Mouse (Mus musculus) ovary, adult 18-20 months (tissue): ENCODE measurements around the gene Nuak1.
A peak's percentile ranks its signal among the peaks of the same experiment; 100 is the strongest.

ENCODE experiments used
- DNase-seq: peaks from one replicate; pipeline ENCODE4 v3.0.0; 2022; ENCODE audit warnings: low spot score, mixed read lengths

Nuak1 gene

GRCm38 (mm10) chr10:84446661-84447060 lies 6.3 kb upstream of the Nuak1 start:
- DNase-seq: no peak

GRCm38 (mm10) chr10:84444396-84444795 lies 4.0 kb upstream of the Nuak1 start:
- DNase-seq: no peak

DNA sequence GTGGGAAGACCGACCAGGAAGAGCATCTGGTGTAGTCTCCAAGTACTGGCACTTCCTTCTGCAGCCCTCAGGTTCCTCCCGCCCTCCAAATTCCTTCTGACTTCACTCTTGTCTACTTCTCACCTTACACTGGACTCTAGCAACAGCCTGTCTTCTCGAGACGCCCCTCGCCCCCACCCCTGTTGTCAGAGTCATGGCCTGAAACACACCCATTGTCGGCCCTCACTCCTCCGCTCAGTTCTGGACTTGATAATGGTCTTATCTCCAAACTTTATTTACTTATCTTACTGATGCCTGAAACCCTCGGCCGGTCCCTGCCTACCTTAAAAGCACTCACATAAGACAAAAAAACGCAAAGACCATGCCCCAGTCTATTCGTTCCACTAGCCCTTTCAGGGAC lies 1.4 kb upstream of the Nuak1 start:
- DNase-seq: no peak

DNA sequence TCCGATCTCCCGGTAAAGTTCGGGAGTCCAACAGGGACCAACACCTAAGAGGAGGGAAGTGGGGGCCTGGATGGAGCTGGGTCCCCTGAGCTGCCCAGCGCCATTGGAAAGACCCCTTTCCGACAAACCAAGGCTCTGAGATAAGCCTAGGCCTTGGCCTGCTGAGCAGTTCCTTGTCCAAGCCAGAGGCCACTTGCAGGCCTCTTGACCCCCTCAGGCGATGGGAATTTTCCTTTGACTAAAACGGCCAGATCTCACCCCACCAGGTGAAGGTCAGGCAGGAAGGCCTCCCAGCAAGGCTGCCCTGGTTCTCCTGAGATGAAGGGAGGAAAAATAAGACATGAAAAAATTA lies 1.0 kb upstream of the Nuak1 start:
- no peak for DNase-seq

GRCm38 (mm10) chr10:84440181-84440540 lies 236 bp downstream of the Nuak1 start:
- DNase-seq: no peak

DNA sequence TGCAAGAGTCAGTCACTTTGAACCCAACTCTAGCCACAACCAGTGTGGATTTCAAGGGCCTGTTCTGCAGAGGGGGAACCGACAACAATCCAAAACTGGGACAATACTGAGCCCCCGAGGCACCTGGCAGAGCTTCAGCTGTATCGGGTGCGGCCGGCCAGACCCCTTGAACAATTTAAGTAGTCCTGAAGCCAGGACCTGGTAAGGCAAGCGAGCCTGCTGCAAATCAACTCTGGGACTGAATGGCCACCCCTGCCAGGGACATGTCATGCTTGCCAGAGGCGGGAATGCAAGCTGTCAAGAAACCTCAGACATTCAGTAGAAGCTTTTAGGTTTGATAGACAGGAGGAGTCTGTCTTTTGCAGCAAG lies 1.2 kb downstream of the Nuak1 start:
- DNase-seq: no peak

- DNase-seq: no peak
Observed at GRCm38 (mm10) chr10:84438466-84439227, 1.8 kb downstream of the Nuak1 start.

- peak; percentile 87 for DNase-seq
Observed at GRCm38 (mm10) chr10:84438049-84438422, 2.4 kb downstream of the Nuak1 start.

GRCm38 (mm10) chr10:84437166-84438048 lies 3.0 kb downstream of the Nuak1 start:
- DNase-seq: no peak

DNA sequence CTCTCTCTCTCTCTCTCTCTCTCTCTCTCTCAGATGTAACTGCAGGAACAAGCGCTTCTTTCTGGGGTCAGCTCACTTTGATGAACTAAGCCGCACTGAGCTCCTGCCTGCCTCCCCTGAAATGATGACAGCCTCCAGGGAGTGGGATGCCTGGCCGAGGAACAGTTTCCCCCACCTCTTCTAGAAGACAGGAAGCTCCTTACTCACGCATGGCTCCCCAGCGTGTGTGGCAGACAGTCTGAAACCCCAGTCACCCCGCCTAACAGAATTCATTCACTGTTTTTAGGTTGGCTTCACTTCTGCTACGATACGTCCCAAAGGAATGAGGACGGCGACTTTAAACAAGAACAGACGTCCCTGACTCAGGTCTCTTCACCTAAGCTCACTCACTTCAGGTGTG lies 4.5 kb downstream of the Nuak1 start:
- no peak for DNase-seq

- no peak for DNase-seq
Observed at GRCm38 (mm10) chr10:84433193-84433801, 7.1 kb downstream of the Nuak1 start.

DNA sequence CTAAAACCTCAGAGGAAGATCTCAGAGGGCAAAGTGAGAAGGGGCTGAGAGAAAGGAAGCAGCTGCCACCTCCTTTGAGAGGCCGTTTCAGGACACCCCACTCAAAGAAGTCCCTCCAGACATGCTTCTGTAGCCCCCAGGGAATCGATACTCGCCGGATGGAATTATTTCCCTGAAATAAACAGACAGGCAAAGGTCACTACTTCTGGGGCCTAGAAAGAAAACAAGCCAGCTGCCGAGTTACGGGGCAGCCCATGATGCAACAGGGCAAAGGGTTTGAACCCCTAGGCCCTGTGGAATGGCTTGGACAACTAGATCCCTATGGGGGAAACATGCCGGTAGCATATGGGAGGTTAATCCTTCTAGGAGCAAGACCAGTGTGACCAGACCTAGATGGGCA lies 16.0 kb downstream of the Nuak1 start:
- DNase-seq: no peak

DNA sequence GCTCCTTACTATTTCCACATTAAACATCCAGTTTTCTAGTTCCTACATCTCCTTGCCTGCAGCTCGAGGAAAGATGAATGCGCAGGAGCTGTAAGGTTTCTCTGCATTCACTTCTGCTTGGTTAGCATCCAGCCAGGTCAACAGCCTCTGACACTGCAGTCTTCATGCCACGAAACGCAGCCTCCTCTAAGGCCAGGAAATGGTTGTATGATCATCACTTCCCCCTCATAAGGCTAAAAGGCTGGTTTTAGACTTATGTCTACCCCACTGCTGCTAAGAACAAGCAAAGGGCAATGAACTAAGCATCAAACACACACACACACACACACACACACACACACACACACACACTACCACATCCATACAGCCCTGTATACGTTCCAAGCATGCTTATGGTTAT lies 16.5 kb downstream of the Nuak1 start:
- DNase-seq: no peak

GRCm38 (mm10) chr10:84420589-84420988 lies 19.8 kb downstream of the Nuak1 start:
- DNase-seq: no peak

DNA sequence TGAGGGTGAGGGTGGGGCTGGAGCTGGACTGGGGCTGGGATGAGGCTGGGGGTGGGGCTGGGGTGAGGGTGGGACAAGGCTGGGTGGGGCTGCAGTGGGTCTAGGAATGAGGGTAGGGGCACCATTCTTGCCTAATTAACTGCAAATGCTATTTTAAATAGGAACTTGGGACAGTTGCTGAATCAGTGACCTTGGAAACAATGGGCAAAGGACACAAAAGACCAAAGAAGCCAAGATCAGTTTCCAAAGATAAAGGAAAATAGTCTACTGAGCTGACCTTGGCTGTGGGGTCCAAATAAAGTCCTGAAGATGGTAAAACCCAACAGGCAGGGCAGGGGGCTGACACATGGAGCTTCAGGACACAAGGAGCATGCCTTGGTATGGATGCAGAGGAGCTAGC lies 22.0 kb downstream of the Nuak1 start:
- DNase-seq: no peak

DNA sequence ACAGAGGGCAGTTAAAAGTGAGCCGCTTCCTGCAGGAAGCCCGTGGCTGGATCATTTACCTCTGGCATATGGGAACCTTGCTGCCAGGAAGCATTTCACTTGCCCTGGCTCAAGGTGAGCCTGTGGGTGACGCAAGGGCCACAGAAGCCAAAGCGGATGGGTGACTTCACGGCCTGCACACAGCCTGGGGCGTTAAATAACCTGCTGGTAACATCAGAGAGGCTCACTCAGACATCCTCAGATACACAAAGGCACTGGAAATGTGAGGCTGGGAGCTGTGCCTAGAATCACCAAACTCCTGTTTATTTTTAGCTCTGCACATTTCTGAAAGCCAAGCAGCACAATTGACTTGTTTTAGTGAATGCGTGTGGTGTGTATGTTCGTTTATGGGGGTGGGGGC lies 23.6 kb downstream of the Nuak1 start:
- no peak for DNase-seq

DNA sequence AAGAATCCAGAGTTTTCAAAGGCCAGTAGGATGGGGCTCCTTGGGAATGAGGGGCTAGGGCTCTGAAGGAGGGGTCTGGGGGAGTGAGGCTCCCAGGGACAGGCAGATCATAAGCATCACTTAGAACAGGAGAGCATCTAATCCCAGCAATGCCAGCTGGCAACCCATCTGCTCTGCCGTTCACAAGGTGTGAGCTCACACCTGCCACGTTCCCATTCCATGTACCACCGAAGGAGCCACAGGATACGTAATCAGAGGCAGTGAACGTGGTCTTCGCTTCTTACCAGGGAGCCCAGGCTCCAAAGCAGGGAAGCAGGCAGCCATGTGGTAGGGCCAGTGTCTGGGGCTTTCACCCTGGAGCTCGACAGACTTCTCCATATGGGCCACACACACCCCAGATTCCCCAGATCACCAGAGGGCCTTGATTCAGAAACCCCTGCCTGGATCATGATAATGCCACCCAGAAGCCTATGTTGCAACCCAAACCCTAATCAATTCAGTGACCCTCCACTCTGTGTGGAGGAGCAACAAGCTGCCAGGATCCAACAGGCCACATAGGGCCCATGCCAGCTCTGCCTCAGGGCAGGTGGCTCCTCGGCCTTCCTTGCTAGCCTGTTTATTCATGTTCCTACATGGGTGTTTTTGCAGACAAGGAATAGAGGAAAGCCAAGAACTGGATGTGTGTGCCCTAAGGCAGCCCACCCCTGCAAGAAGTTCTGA lies 25.3 kb downstream of the Nuak1 start:
- no peak for DNase-seq

GRCm38 (mm10) chr10:84413310-84413709 lies 27.1 kb downstream of the Nuak1 start:
- DNase-seq: no peak

DNA sequence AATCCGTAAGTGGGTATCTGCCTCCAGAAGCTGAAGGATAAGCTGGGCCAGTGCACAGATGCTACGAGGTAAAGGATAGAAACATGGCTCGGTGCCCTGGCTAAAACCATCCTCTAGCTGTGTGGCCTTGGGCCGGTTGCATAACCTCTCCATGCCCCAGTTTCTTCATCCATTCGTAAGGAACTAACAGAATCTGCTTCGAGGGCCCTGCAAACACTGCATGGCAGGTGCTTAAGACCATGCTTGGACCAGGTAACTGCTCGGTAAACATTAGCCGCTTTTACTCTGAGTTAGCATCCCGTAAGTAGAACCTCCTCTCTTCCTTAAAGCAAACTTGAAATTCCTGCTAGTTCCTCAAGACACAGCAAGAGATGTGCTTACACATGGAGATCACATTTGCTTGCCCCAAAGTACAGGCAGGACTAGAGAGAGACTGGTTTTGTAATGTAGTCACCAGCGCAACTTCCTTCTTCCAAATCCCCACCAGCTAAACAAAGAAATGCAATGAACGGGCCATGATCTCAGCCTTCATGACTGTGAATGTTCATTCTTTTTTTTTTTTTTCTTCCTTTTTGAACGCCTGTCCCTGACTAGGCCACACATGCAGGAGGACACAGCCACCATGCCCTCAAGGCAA lies 28.0 kb downstream of the Nuak1 start:
- peak; percentile 63 for DNase-seq

- DNase-seq: peak; percentile 47
Observed at GRCm38 (mm10) chr10:84411122-84412105, 29.0 kb downstream of the Nuak1 start.
